Mouse (Mus musculus) intestine, embryonic 15.5 days (tissue): ENCODE measurements around the gene Ankrd44. TPM values are rescaled to one million over a fixed set of nuclear protein-coding genes. Genes with fewer than 3 reads are reported as not detected.

Experiments
- ATAC-seq: fragments of 200-750 bp; cut with Nextera tagmentation; 2 replicates; pipeline ENCODE4 v1.8.0; 2017; ENCODE audit warnings: moderate TSS enrichment, moderate library complexity
- H3K27ac ChIP-seq: fragments of 300-500 bp; sonication (generic); 2 replicates; pipeline ENCODE4 v1.5.1; 2015; ENCODE audit warnings: mild to moderate bottlenecking, inconsistent platforms
- H3K27me3 ChIP-seq: fragments of 300-500 bp; sonication (generic); replicated peaks from 2 replicates; pipeline ENCODE4 v1.6.1; 2015; ENCODE audit warnings: inconsistent platforms
- H3K36me3 ChIP-seq: fragments of 300-500 bp; sonication (generic); 2 replicates; pipeline ENCODE4 v1.6.1; 2015; ENCODE audit warnings: inconsistent platforms
- H3K4me1 ChIP-seq: fragments of 300-500 bp; sonication (generic); replicated peaks from 2 replicates; pipeline ENCODE4 v1.6.1; 2015; ENCODE audit warnings: inconsistent platforms
- H3K4me2 ChIP-seq: fragments of 300-500 bp; sonication (generic); replicated peaks from 2 replicates; pipeline ENCODE4 v1.6.1; 2015; ENCODE audit warnings: mild to moderate bottlenecking, inconsistent platforms
- H3K4me3 ChIP-seq: fragments of 300-500 bp; sonication (generic); replicated peaks from 2 replicates; pipeline ENCODE4 v1.5.1; 2015; ENCODE audit warnings: inconsistent platforms
- H3K9ac ChIP-seq: fragments of 300-500 bp; sonication (generic); 2 replicates; pipeline ENCODE4 v1.6.1; 2015; ENCODE audit warnings: inconsistent platforms
- H3K9me3 ChIP-seq: fragments of 300-500 bp; sonication (generic); 2 replicates; pipeline ENCODE4 v1.6.1; 2016; ENCODE audit warnings: inconsistent platforms
- WGBS: fragments of 180-500 bp; shearing (Covaris S2); methylation state at CpG from one replicate; pipeline ENCODE4 v1.1.7; 2015; 5-methylcytosine and 5-hydroxymethylcytosine counted together
- polyA plus RNA-seq: library from polyadenylated mRNA; unstranded; fragments of >200 nt; fragmentation: Nextera tagmentation; extraction: Ambion mirVana; gene quantifications from 2 replicates; pipeline ENCODE4 v1.2.1, GENCODE M21; 2015

The Ankrd44 gene
- polyA plus RNA-seq, 1 experiment from 2014 or later = 7.4 TPM

DNA sequence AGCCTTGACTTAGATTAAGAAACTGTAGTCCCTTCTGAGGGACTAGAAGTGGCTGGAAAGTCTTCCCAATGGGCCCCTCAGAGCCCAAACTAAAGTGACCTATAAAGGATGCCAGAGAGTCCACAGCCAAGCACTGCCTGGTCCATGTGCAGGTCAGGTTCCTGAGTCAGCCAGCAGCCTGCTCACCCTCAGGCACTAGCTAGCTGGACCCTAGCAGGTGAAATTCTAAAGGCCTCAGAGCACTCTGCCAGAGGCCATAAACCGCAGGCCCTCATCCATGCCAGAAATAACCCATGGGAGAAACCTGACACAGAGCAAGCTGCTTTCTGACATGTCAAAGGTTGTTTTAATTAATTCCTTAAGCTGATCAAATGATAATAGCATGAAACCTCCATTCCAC is 25.1 kb downstream of the Ankrd44 start:
- H3K9me3 ChIP-seq = no peaks in the 10 kb centered on the region
- H3K9ac ChIP-seq = no peak overlapping the region
- no peak for ATAC-seq
- no peaks in the 10 kb centered on the region for H3K36me3 ChIP-seq
- H3K27me3 ChIP-seq = no peaks in the 10 kb centered on the region
- 86% methylated on average over 1 of the region's 1 CpGs for WGBS
- no peak overlapping the region for H3K4me2 ChIP-seq
- no peak overlapping the region for H3K4me3 ChIP-seq
- peaks cover 6% of the 10 kb centered on the region; the same call in 1 of the 2 replicates for H3K4me1 ChIP-seq
- H3K27ac ChIP-seq = no peak overlapping the region

DNA sequence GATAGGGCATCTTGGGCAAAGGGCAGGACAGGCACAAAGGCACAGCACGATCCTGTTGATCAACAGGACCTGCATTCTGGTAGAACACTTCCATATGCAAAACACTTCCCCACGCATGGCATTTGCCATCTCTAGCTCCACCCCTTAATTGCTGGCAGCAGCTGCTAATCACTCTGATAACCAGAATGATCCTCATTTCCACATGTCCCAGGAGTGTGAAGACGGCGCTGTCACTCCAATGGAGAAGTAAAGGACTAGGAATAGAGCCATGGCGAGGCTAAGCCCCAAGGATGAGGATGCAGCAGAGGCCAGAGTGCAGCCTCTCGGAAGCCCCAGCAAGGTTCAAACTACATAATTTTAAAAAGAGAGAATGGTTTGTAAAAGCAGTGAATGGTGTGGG is 26.9 kb downstream of the Ankrd44 start:
- H3K4me1 ChIP-seq = peaks cover 6% of the 10 kb centered on the region; the same call in 1 of the 2 replicates
- 74% methylated on average over 6 of the region's 6 CpGs for whole genome bisulfite sequencing
- no peaks in the 10 kb centered on the region for H3K27me3 ChIP-seq
- H3K9ac ChIP-seq = no peak overlapping the region
- H3K36me3 ChIP-seq = no peaks in the 10 kb centered on the region
- no peak overlapping the region for H3K27ac ChIP-seq
- no peak for ATAC-seq
- H3K4me3 ChIP-seq = no peak overlapping the region
- H3K9me3 ChIP-seq = no peaks in the 10 kb centered on the region
- H3K4me2 ChIP-seq = no peak overlapping the region

DNA sequence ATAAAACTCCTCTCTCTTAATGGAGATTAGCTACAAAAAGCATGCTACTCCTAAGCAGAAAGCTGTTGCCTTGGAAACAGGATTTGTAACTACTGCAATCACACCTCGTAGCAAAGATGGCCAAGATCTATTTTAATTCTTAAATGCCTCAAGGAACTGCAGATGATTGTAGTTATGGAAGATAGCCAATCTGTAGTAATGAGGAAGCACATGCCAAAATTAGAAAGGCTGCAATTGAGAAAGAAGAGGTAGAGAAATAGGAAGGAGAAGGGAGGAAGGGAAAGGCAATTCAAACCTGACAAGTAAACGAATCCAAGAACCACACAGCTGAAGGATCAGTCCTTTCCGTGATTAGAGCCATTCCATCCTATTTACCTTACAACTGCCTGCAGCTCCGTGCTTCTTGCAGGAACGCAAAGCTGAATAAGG is 27.5 kb downstream of the Ankrd44 start:
- peaks cover 6% of the 10 kb centered on the region; the same call in 1 of the 2 replicates for H3K4me1 ChIP-seq
- WGBS = 23% methylated on average over 5 of the region's 5 CpGs
- no peak overlapping the region for H3K27ac ChIP-seq
- H3K27me3 ChIP-seq = no peaks in the 10 kb centered on the region
- no peak overlapping the region for H3K4me2 ChIP-seq
- H3K4me3 ChIP-seq = no peak overlapping the region
- H3K36me3 ChIP-seq = no peaks in the 10 kb centered on the region
- no peak for ATAC-seq
- H3K9me3 ChIP-seq = no peaks in the 10 kb centered on the region
- no peak overlapping the region for H3K9ac ChIP-seq

DNA sequence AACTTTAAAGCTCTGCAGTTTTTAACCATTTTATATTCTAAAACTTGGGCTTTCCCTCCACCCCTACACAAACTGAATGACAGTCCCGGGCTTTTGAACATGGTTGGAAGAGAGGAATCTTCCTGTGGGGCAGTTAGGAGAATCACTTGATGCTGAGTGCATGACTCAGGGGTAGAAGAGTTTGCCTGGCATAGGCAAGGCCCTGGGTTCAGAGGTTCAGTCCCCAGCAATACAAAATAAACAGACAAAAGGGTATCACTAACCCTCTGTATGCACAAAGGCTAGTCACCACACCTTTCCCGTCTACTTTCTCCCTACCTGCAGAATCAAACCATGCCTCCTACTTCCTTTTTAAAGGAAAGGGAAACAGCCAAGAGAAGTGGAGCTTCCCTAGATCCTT is 28.5 kb downstream of the Ankrd44 start:
- peaks cover 6% of the 10 kb centered on the region; the same call in 1 of the 2 replicates for H3K4me1 ChIP-seq
- WGBS = 71% methylated on average over 2 of the region's 2 CpGs
- no peak for ATAC-seq

DNA sequence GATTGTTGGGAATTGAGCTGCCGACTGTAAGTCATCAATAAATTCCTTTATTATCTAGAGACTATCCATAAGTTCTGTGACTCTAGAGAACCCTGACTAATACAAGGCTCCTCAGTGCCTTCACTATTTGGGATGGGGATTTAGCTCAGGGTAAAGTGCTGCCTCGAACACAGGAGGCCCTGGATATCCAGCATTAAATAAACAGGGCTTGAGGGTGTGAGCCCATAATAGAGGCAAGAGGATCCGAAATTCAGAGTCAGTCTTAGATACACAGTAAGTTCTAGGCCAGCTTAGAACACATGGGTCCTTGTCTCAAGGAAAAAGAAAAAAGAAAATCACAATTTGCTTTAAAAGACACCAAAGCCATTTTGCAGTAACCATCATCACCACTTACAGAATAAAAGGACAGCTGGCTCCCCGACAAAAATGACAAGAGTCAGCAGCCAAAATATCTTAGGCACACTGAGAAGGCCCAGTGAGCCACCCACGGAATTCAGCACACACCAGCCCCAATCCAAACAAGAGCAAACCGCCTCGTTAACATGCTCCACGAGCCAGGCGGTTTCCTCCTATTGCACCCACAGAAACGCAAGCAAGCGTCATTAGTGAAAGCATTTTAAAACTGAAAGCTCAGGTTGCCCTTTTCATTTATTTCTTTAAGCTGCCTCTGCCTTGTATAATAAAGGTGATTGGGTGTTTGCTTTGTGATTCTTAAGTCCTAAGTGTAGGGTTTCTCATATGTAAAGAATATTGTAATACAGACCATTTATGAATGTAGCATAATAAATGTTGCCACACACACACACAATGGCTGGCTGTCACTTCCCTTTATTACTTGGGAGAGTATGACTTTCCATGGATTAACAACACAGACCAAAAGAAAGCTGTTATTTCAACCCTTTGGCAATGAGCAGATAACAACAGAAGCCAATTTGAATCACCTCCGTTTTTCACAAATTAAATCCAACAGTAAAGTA is 29.8 kb downstream of the Ankrd44 start:
- no peak overlapping the region for H3K4me3 ChIP-seq
- no peaks in the 10 kb centered on the region for H3K9me3 ChIP-seq
- no peak for ATAC-seq
- no peak overlapping the region for H3K4me2 ChIP-seq
- H3K4me1 ChIP-seq = peaks cover 6% of the 10 kb centered on the region; the same call in 1 of the 2 replicates
- H3K9ac ChIP-seq = no peak overlapping the region
- H3K27ac ChIP-seq = no peak overlapping the region
- H3K27me3 ChIP-seq = no peaks in the 10 kb centered on the region
- H3K36me3 ChIP-seq = no peaks in the 10 kb centered on the region
- 61% methylated on average over 12 of the region's 12 CpGs for WGBS

More for the DNA sequence above, 28.5 kb downstream of the Ankrd44 start:
- H3K4me2 ChIP-seq = no peak overlapping the region
- H3K27me3 ChIP-seq = no peaks in the 10 kb centered on the region
- no peak overlapping the region for H3K27ac ChIP-seq
- H3K36me3 ChIP-seq = no peaks in the 10 kb centered on the region
- no peak overlapping the region for H3K9ac ChIP-seq
- H3K4me3 ChIP-seq = no peak overlapping the region
- H3K9me3 ChIP-seq = no peaks in the 10 kb centered on the region

DNA sequence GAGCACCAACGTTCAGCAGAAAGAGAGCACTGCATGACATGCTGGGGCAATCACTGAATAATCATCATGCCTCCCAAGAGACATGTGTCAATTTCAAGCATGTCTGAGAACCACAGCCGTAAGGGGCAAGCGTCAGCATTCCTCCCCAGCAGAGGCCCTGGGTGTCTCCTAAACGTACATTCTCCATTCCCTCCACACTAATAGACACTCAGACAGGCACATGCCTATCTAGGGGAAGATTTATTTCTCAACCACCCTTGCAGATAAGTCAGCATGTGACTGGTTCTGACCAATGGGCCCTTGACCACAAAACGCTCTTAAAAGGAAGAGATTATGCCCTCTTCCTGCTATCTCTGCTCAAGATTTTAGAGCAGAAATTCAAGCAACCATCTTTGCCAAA is 37.7 kb downstream of the Ankrd44 start:
- H3K4me1 ChIP-seq = 0 out of 2 replicates have a peak, but pooled peaks cover 4% of the 10 kb centered on the region
- no peak; the same call in 1 of the 2 replicates for ATAC-seq
- H3K4me2 ChIP-seq = no peak overlapping the region
- 44% methylated on average over 5 of the region's 5 CpGs for WGBS
- no peaks in the 10 kb centered on the region for H3K27me3 ChIP-seq
- H3K27ac ChIP-seq = no peak overlapping the region
- H3K9me3 ChIP-seq = no peaks in the 10 kb centered on the region
- no peak overlapping the region for H3K9ac ChIP-seq
- no peaks in the 10 kb centered on the region for H3K36me3 ChIP-seq
- H3K4me3 ChIP-seq = no peak overlapping the region

DNA sequence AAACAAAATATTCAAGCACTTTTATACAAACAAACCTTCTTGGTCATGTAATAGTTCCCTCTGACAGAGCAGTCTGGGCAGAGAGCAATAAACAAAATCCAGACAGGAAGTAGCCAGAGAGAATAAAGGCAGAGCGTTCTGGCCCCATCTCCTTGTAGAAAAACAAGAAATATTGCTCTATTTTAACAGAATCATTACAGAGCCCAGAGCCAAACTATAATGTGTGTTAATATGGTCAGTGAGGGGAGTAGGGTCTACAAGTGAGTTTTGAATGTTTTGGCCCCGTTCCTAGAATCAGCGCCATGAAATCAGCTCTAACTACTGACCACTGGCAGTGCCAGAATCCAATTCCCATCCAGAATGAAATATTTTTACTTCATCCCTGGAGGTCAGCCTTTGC is 38.3 kb downstream of the Ankrd44 start:
- WGBS = 32% methylated on average over 3 of the region's 3 CpGs
- Histone ChIP-seq H3K4me3 (no peak overlapping the region), H3K27me3 (no peaks in the 10 kb centered on the region), H3K4me1 (0 out of 2 replicates have a peak, but pooled peaks cover 4% of the 10 kb centered on the region), H3K9me3 (no peaks in the 10 kb centered on the region), H3K27ac (no peak overlapping the region), H3K36me3 (no peaks in the 10 kb centered on the region), H3K4me2 (no peak overlapping the region), H3K9ac (no peak overlapping the region)
- ATAC-seq = peak; percentile 56

DNA sequence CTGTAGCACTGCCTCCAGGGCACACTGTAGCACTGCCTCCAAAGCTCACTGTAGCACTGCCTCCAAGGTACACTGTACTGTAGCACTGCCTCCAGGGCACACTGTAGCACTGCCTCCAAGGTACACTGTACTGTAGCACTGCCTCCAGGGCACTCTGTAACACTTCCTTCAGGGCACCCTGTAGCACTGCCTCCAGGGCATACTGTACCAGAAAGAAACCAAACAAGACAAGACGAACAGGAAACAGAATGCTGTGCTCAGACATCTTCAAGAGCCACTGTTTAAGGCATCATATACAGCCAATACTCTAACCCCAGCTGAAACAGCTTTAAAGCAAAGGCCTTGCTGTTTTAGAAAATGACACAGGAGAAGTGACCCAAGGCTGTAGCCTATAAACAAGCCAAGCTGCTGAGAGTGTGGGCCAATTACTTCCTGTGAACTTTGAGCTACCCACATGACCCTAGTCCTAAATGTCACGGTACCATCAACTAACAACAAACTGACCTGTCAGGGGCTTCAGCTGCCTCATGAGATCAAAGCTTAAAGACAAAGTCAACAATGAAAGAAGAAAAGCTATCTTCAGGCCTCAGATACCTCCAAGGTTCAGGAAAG is 43.2 kb downstream of the Ankrd44 start:
- no peak for ATAC-seq

DNA sequence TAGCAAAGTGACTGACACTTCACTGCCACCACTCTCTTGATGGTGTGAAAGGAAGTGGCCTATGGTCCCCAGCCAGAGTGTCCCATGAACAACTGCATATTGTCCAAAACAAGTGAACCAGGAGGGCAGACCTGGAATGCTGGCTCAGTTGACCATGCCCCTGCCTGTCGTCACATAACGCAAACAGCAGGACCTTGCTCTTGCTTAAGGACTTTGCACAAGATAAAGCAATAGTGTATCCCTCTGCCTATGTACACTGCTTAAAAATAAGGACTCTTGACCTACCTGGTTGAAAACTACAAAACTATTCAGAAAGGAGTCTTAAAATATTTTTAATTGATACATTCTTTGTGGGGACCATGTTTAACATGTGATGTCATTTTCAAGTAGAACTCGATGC is 44.7 kb downstream of the Ankrd44 start:
- Histone ChIP-seq H3K27ac (no peak overlapping the region), H3K27me3 (no peaks in the 10 kb centered on the region), H3K9me3 (no peaks in the 10 kb centered on the region), H3K9ac (no peak overlapping the region), H3K4me2 (no peak overlapping the region), H3K36me3 (no peaks in the 10 kb centered on the region), H3K4me1 (0 out of 2 replicates have a peak, but pooled peaks cover 3% of the 10 kb centered on the region), H3K4me3 (no peak overlapping the region)
- WGBS = 87% methylated on average over 3 of the region's 3 CpGs
- ATAC-seq = no peak

More for the DNA sequence above, 43.2 kb downstream of the Ankrd44 start:
- Histone ChIP-seq H3K4me1 (0 out of 2 replicates have a peak, but pooled peaks cover 3% of the 10 kb centered on the region), H3K36me3 (no peaks in the 10 kb centered on the region), H3K9me3 (no peaks in the 10 kb centered on the region), H3K27me3 (no peaks in the 10 kb centered on the region), H3K27ac (no peak overlapping the region), H3K4me2 (no peak overlapping the region), H3K9ac (no peak overlapping the region), H3K4me3 (no peak overlapping the region)
- 71% methylated on average over 2 of the region's 2 CpGs for WGBS

DNA sequence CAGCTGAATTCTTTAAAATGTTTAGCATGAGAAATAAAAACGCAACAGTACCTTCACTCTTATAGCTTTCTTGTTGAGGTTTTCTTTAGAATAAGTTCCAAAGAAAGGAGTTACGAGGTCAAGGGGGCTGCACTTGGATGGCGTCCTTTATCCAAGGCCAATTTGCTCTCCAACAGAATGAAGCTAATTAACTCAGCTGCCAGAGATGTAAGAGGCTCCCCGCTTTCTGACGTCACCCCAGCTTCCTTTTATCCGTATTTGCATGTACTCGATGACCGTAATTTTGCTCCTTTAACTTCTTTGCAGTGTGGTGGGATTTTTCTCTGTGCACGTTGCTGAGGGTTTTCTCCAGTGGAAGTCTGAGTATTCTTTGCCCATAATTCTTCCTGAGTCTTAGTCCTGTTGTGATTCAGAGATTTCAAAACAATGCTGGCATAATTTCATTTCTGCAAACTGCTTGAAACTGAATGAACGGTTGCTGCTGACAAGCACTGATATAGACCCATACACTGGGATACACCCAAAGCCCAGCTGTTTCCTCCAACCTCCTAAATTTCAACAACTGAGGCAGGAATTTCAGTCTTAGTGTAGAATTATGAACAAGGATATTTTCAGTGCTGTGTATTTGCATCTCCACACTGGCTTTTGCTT is 48.6 kb downstream of the Ankrd44 start:
- H3K9ac ChIP-seq = no peak overlapping the region
- no peak overlapping the region for H3K4me3 ChIP-seq
- ATAC-seq = no peak
- 0 out of 2 replicates have a peak, but pooled peaks cover 3% of the 10 kb centered on the region for H3K4me1 ChIP-seq
- H3K27me3 ChIP-seq = no peaks in the 10 kb centered on the region
- no peaks in the 10 kb centered on the region for H3K9me3 ChIP-seq
- H3K4me2 ChIP-seq = no peak overlapping the region
- WGBS = 65% methylated on average over 10 of the region's 10 CpGs
- no peaks in the 10 kb centered on the region for H3K36me3 ChIP-seq
- no peak overlapping the region for H3K27ac ChIP-seq

DNA sequence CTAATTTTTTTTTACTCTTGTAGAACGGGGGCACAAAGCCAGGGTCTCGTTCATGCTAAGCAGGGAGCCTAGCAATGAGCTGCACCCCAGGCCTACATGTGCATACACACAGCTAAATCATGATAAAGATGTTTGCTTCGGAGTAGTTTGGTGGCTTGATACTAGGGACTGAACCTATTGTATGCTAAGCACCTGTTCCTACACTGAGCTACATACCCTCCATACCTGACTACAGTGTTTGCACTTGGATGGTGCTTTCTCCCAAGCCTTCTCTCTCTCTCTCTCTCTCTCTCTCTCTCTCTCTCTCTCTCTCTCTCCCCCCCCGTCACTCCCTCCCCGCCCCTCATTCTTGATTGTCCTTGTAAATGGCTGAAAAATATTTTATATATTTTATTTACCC is 49.2 kb downstream of the Ankrd44 start:
- Histone ChIP-seq H3K9me3 (no peaks in the 10 kb centered on the region), H3K27ac (no peak overlapping the region), H3K9ac (no peak overlapping the region), H3K4me3 (no peak overlapping the region), H3K36me3 (no peaks in the 10 kb centered on the region), H3K4me2 (no peak overlapping the region), H3K27me3 (no peaks in the 10 kb centered on the region), H3K4me1 (0 out of 2 replicates have a peak, but pooled peaks cover 3% of the 10 kb centered on the region)
- no peak for ATAC-seq
- WGBS = 95% methylated on average over 5 of the region's 5 CpGs

DNA sequence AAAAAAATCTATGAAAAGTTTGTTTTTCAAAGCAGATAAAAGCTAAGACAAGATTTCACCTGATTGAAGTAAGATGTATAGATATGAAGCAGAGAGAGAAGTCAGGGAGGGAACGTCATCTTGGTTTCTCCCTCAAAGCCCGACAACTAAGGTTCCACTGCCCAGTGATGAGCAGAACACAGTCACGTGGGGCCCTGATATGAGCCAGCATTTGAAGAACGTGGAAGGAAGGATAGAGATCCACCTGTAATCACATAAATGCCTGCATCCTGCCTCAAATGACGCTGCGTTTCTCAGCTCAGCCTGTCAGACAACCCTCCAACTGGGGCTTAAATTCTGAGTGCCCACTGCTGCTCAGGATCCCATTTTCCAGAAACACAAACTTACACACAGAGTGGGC is 52.1 kb downstream of the Ankrd44 start:
- ATAC-seq = no peak
- H3K27me3 ChIP-seq = no peaks in the 10 kb centered on the region
- H3K4me2 ChIP-seq = no peak overlapping the region
- no peak overlapping the region for H3K4me3 ChIP-seq
- H3K4me1 ChIP-seq = 0 out of 2 replicates have a peak, but pooled peaks cover 3% of the 10 kb centered on the region
- H3K27ac ChIP-seq = no peak overlapping the region
- H3K9ac ChIP-seq = no peak overlapping the region
- no peaks in the 10 kb centered on the region for H3K9me3 ChIP-seq
- no peaks in the 10 kb centered on the region for H3K36me3 ChIP-seq
- 75% methylated on average over 6 of the region's 6 CpGs for WGBS
